In genomic region chr7:62419105-62419492, GRCm38 (mm10) we compare ENCODE assay signal across 9 mouse cellular contexts. TPM values are rescaled to one million over a fixed set of nuclear protein-coding genes. Genes with fewer than 3 reads are reported as not detected.
DNase-seq lines count a peak whose midpoint lies in the region; ATAC-seq lines count a peak whose summit lies in the region.
"Had no signal": no experiment of that assay in that cellular context is flagged by ENCODE, and none has a peak within 500 bp of the region (broad histone marks: within the 10 kb centered on the region; RNA-seq: fewer than 3 reads in every experiment).

No protein-coding gene starts in this region.

- H3K36me3 ChIP-seq in kidney, embryonic 15.5 days: no peaks in the 10 kb centered on the region
- H3K36me3 ChIP-seq in embryonic facial prominence, embryonic 12.5 days: no peaks in the 10 kb centered on the region
- no peaks in the 10 kb centered on the region for H3K36me3 ChIP-seq in hindbrain, embryonic 15.5 days
- H3K36me3 ChIP-seq in midbrain, embryonic 14.5 days (ENCODE audit: control insufficient read depth, insufficient read depth, low read length): no peaks in the 10 kb centered on the region

- H3K4me2 ChIP-seq in kidney, embryonic 15.5 days: peak overlapping the region; percentile 63
- H3K4me2 ChIP-seq in embryonic facial prominence, embryonic 12.5 days (replicated peaks): peak overlapping the region; percentile 78
- peak overlapping the region; percentile 68 for H3K4me2 ChIP-seq in hindbrain, embryonic 15.5 days
- peak overlapping the region; percentile 64 for H3K4me2 ChIP-seq in midbrain, embryonic 14.5 days (ENCODE audit: low read length)

- H3K4me1 ChIP-seq in kidney, embryonic 15.5 days: peaks cover 10% of the 10 kb centered on the region
- peaks cover 11% of the 10 kb centered on the region for H3K4me1 ChIP-seq in embryonic facial prominence, embryonic 12.5 days
- H3K4me1 ChIP-seq in hindbrain, embryonic 15.5 days (replicated peaks): peaks cover 10% of the 10 kb centered on the region; the same call in 1 of the 2 replicates
- H3K4me1 ChIP-seq in midbrain, embryonic 14.5 days (ENCODE audit: control insufficient read depth, insufficient read depth, low read length): no peaks in the 10 kb centered on the region

- 60% methylated on average over 17 of the region's 17 CpGs for WGBS in kidney, embryonic 15.5 days
- WGBS in embryonic facial prominence, embryonic 12.5 days: 49% methylated on average over 17 of the region's 17 CpGs
- 44% methylated on average over 17 of the region's 17 CpGs for WGBS in hindbrain, embryonic 15.5 days
- WGBS in midbrain, embryonic 14.5 days: 46% methylated on average over 17 of the region's 17 CpGs

- peak overlapping the region; percentile 61 for H3K4me3 ChIP-seq in kidney, embryonic 15.5 days (replicated peaks)
- peak overlapping the region; percentile 69 for H3K4me3 ChIP-seq in embryonic facial prominence, embryonic 12.5 days
- H3K4me3 ChIP-seq in hindbrain, embryonic 15.5 days: peak overlapping the region; percentile 56
- peak overlapping the region; percentile 70 for H3K4me3 ChIP-seq in midbrain, embryonic 14.5 days (replicated peaks; ENCODE audit: low read depth, low read length)

- no peaks in the 10 kb centered on the region; the same call in 1 of the 2 replicates for H3K27me3 ChIP-seq in kidney, embryonic 15.5 days
- 0 out of 2 replicates have a peak, but pooled peaks cover under 1% of the 10 kb centered on the region for H3K27me3 ChIP-seq in embryonic facial prominence, embryonic 12.5 days
- no peaks in the 10 kb centered on the region for H3K27me3 ChIP-seq in hindbrain, embryonic 15.5 days
- no peaks in the 10 kb centered on the region for H3K27me3 ChIP-seq in midbrain, embryonic 14.5 days (ENCODE audit: control insufficient read depth, insufficient read depth, low read length)

- DNase-seq in kidney, adult 8-10 months: no peak
- no peak for DNase-seq in midbrain, embryonic 14.5 days
- no peak for DNase-seq in layer of hippocampus, postnatal 25 days (ENCODE audit: extremely low spot score in 1 of 2, low spot score in 1 of 2)
- DNase-seq in adrenal gland, postnatal 36 days: no peak
- no peak for DNase-seq in adipocyte (ENCODE audit: low spot score)

- no peaks in the 10 kb centered on the region for H3K9me3 ChIP-seq in kidney, embryonic 15.5 days (replicated peaks)
- H3K9me3 ChIP-seq in embryonic facial prominence, embryonic 12.5 days: 0 out of 2 replicates have a peak, but pooled peaks cover 10% of the 10 kb centered on the region
- H3K9me3 ChIP-seq in hindbrain, embryonic 15.5 days: no peaks in the 10 kb centered on the region
- H3K9me3 ChIP-seq in midbrain, embryonic 14.5 days (ENCODE audit: control insufficient read depth, low read length): peaks cover 4% of the 10 kb centered on the region; the same call in 1 of the 2 replicates

- peak; percentile 59 for ATAC-seq in kidney, embryonic 15.5 days (replicated peaks; ENCODE audit: low FRiP score)
- ATAC-seq in embryonic facial prominence, embryonic 12.5 days (ENCODE audit: insufficient number of reproducible peaks, insufficient read depth, low FRiP score, low TSS enrichment): no peak; the same call in 1 of the 2 replicates
- ATAC-seq in hindbrain, embryonic 15.5 days (ENCODE audit: low FRiP score, low read depth): peak; percentile 81
- no peak for ATAC-seq in midbrain, embryonic 14.5 days (ENCODE audit: low FRiP score, low TSS enrichment)

- no peak overlapping the region for H3K27ac ChIP-seq in kidney, embryonic 15.5 days
- no peak overlapping the region for H3K27ac ChIP-seq in embryonic facial prominence, embryonic 12.5 days
- H3K27ac ChIP-seq in hindbrain, embryonic 15.5 days (replicated peaks): peak overlapping the region; percentile 85
- H3K27ac ChIP-seq in midbrain, embryonic 14.5 days (replicated peaks; ENCODE audit: low read depth, low read length): peak overlapping the region; percentile 93

- peak overlapping the region; percentile 64 for H3K9ac ChIP-seq in kidney, embryonic 15.5 days
- peak overlapping the region; percentile 77 for H3K9ac ChIP-seq in embryonic facial prominence, embryonic 12.5 days
- peak overlapping the region; percentile 64 for H3K9ac ChIP-seq in hindbrain, embryonic 15.5 days
- H3K9ac ChIP-seq in midbrain, embryonic 14.5 days (replicated peaks; ENCODE audit: low read length): peak overlapping the region; percentile 86

RNA-seq across cellular contexts. Expression of gene Mkrn3, which starts 0.8 kb away (rescaled TPM):
- 5.3 TPM in 2 replicates for polyA plus RNA-seq in kidney, embryonic 15.5 days (2015; fragmentation: Nextera tagmentation; extraction: Ambion mirVana)
- polyA plus RNA-seq in embryonic facial prominence, embryonic 12.5 days (2016; fragmentation: Nextera tagmentation; extraction: Ambion mirVana): 9.7 and 11.3 TPM in 2 replicates
- 20.9 and 22.4 TPM in 2 replicates for polyA plus RNA-seq in hindbrain, embryonic 15.5 days (2015; fragmentation: Nextera tagmentation; extraction: Ambion mirVana)
- 21.9 and 22.5 TPM in 2 replicates for polyA plus RNA-seq in midbrain, embryonic 14.5 days (2014; fragmentation: Nextera tagmentation; extraction: Ambion mirVana)
- 1 to 10 TPM; 2.6 to 2.8 TPM for total RNA-seq in layer of hippocampus, postnatal 25 days (2021)
- total RNA-seq in adrenal gland, postnatal 36 days (2021): 1 to 10 TPM; 1.0 to 1.1 TPM

RNA-seq across cellular contexts. Expression of gene Magel2, which starts 42.3 kb away (rescaled TPM):
- 0.87 and 1.2 TPM in 2 replicates for polyA plus RNA-seq in kidney, embryonic 15.5 days (2015; fragmentation: Nextera tagmentation; extraction: Ambion mirVana)
- polyA plus RNA-seq in embryonic facial prominence, embryonic 12.5 days (2016; fragmentation: Nextera tagmentation; extraction: Ambion mirVana): 6.9 and 7.4 TPM in 2 replicates
- polyA plus RNA-seq in hindbrain, embryonic 15.5 days (2015; fragmentation: Nextera tagmentation; extraction: Ambion mirVana): 12.9 and 17.4 TPM in 2 replicates
- 16.2 and 16.3 TPM in 2 replicates for polyA plus RNA-seq in midbrain, embryonic 14.5 days (2014; fragmentation: Nextera tagmentation; extraction: Ambion mirVana)
- 1 to 10 TPM; 1.4 to 1.8 TPM for total RNA-seq in layer of hippocampus, postnatal 25 days (2021)
- total RNA-seq in adrenal gland, postnatal 36 days (2021): 1 to 10 TPM; 1.3 to 2.4 TPM
- polyA plus RNA-seq: large intestine, adult 2 months had no signal

RNA-seq across cellular contexts. Expression of gene Peg12, which starts 45.2 kb away (rescaled TPM):
- polyA plus RNA-seq in kidney, embryonic 15.5 days (2015; fragmentation: Nextera tagmentation; extraction: Ambion mirVana): 28.5 and 28.6 TPM in 2 replicates
- polyA plus RNA-seq in embryonic facial prominence, embryonic 12.5 days (2016; fragmentation: Nextera tagmentation; extraction: Ambion mirVana): 44.0 and 44.7 TPM in 2 replicates
- polyA plus RNA-seq in hindbrain, embryonic 15.5 days (2015; fragmentation: Nextera tagmentation; extraction: Ambion mirVana): 10.0 and 12.5 TPM in 2 replicates
- 9.6 and 17.3 TPM in 2 replicates for polyA plus RNA-seq in midbrain, embryonic 14.5 days (2014; fragmentation: Nextera tagmentation; extraction: Ambion mirVana)
- under 1 TPM; 0.80 to 0.81 TPM for total RNA-seq in layer of hippocampus, postnatal 25 days (2021)
- 1 to 10 TPM; 1.2 to 1.6 TPM for total RNA-seq in adrenal gland, postnatal 36 days (2021)

Comparison
In these comparisons a context has a peak if more than half of its experiments do, and no peak if none do; other contexts are left out.
1. ATAC-seq: peak in kidney, embryonic 15.5 days (single experiment) and hindbrain, embryonic 15.5 days (single experiment); none in embryonic facial prominence, embryonic 12.5 days (single experiment) and midbrain, embryonic 14.5 days (single experiment).
2. H3K27ac ChIP-seq: peak in hindbrain, embryonic 15.5 days (single experiment) and midbrain, embryonic 14.5 days (single experiment); none in kidney, embryonic 15.5 days (single experiment) and embryonic facial prominence, embryonic 12.5 days (single experiment).
3. Peak in every context shown above with its lines, with median percentiles within 50 percentile points of each other: H3K4me2 ChIP-seq, H3K4me3 ChIP-seq and H3K9ac ChIP-seq.